Mouse (Mus musculus) CH12.LX (cell line): ENCODE results near the gene Trak2.

Source experiments
- BHLHE40 ChIP-seq: IDR thresholded peaks from 2 replicates; pipeline ENCODE4 v1.6.1; 2011; ENCODE audit warnings: mild to moderate bottlenecking, low read depth, low read length, improper control_type of control experiment
- CTCF ChIP-seq, 2 experiments: IDR thresholded peaks in 1 of 2; conservative IDR thresholded peaks in 1 of 2; 2 replicates each; pipeline ENCODE4 v1.5.1; 2011 to 2012; ENCODE audit warnings: low read depth in 2 of 2, low read length in 2 of 2, improper control_type of control experiment in 1 of 2, inconsistent platforms in 1 of 2, mild to moderate bottlenecking in 1 of 2, moderate library complexity in 1 of 2
- E2F4 ChIP-seq: IDR thresholded peaks from 2 replicates; pipeline ENCODE4 v1.6.1; 2011; ENCODE audit warnings: low read depth, low read length, improper control_type of control experiment; ENCODE audit not compliant: insufficient replicate concordance
- ELF1 ChIP-seq: IDR thresholded peaks from 2 replicates; pipeline ENCODE4 v1.6.1; 2014; ENCODE audit warnings: low read depth, mild to moderate bottlenecking, inconsistent platforms, low read length, improper control_type of control experiment
- ETS1 ChIP-seq: conservative IDR thresholded peaks from 2 replicates; pipeline ENCODE4 v1.6.1; 2012; ENCODE audit warnings: low read depth, mild to moderate bottlenecking, inconsistent platforms, low read length, improper control_type of control experiment, moderate library complexity
- KAT2A ChIP-seq: IDR thresholded peaks from 2 replicates; pipeline ENCODE4 v1.6.1; 2012; ENCODE audit warnings: low read length, improper control_type of control experiment, inconsistent platforms; ENCODE audit not compliant: insufficient replicate concordance
- MXI1 ChIP-seq: IDR thresholded peaks from 2 replicates; pipeline ENCODE4 v1.6.1; 2011; ENCODE audit warnings: mild to moderate bottlenecking, low read depth, low read length, improper control_type of control experiment
- NELFE ChIP-seq: IDR thresholded peaks from 2 replicates; pipeline ENCODE4 v1.6.1; 2011; ENCODE audit warnings: low read depth, low read length, improper control_type of control experiment
- POLR2A ChIP-seq: IDR thresholded peaks from 2 replicates; pipeline ENCODE4 v1.6.1; 2011; ENCODE audit warnings: low read depth, mild to moderate bottlenecking, improper control_type of control experiment, low read length
- USF1 ChIP-seq: IDR thresholded peaks from 2 replicates; pipeline ENCODE4 v1.6.1; 2014; ENCODE audit warnings: low read depth, mild to moderate bottlenecking, inconsistent platforms, low read length, improper control_type of control experiment

- TF ChIP-seq POLR2A (no peak), USF1 (no peak), ELF1 (no peak), NELFE (no peak), ETS1 (no peak), CTCF (conservative IDR thresholded peaks at IDR 0.05 in 1 of 2, IDR thresholded peaks at IDR 0.05 in 1 of 2; ENCODE audit: low read depth in 2 of 2, low read length in 2 of 2) (no peak), MXI1 (no peak), E2F4 (no peak), BHLHE40 (no peak), KAT2A (no peak)
Measured at GRCm38 (mm10) chr1:58984586-58984985, 11.4 kb upstream of the Trak2 start.
